Mouse (Mus musculus): Measurements from ENCODE around the gene Trib3. TPM values are rescaled to one million over a fixed set of nuclear protein-coding genes. Genes with fewer than 3 reads are reported as not detected.

Gene Trib3
- polyA plus RNA-seq (2014; fragmentation: Illumina TruSeq; extraction: RNeasy Lipid Tissue Mini Kit (QIAGEN cat#74804); ENCODE audit: low read depth, low replicate concordance) = 1.8 TPM

DNA sequence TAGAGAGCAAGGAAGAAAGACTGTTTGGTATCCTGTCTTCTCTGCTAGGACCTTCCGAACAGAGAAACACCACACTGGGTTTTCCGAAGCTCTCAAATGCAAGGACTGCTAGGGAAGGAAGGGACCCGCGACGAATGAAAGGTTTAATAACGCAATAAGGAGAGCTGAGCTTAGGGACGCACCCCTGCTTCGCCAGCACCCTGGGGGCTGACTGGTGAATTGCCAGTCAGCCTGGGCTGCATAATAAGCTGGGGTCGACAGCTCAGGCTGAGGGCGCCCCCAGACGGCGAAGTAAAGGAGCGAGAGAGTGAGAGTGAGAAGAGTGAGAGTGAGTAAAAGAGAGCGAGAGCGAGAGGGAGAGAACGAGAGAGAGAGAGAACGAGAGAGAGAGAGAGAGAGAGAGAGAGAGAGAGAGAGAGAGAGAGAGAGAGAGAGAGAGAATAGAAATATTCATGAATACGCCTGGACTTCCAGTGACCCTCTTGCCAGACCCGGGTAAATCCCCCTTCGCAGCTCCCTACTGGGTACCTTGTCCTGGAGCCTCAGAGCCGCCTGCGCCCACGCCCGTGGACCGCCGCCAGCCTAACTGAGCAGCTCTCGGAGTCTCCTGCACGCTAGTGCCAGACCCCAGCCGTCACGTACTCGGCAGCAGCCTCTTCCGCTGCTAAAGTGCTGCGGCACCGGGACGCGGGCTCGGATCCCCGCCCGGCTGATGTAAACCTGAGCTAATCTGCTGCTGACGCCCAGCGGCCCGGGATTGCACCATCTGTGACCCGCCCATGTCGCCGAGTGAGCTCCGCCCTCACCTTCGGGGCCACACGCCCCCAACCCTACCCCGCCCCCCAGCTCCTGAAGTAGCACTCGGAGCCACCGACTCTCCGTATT, at the start of gene Trib3:
Gene Trib3 (minus strand): TSS at position 704 of the 885 bp plus-strand sequence.

DNA sequence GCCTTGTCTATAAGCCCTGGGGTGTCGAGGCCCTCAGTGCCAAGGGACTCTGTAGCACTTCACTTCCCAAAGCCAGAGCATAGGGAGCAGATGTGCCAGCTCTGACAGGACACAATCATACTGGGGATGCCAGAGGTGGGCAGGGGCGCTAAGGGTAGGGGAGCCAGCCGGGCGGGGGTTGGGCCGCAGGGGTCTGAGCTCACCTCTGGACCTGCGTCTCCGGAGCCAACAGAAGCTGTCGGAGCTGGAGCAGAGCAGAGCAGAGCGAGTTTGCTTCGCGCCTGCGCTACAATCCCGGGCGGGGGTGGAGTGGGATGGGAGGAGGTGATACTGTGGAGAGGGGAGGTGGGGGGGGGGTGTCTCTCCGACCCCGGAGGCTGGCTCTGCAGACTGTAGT, 32.5 kb upstream of the Trib3 start, which contains the start of gene Nrsn2:
Gene Nrsn2 (minus strand): TSS at position 294 of the 397 bp plus-strand sequence.

DNA sequence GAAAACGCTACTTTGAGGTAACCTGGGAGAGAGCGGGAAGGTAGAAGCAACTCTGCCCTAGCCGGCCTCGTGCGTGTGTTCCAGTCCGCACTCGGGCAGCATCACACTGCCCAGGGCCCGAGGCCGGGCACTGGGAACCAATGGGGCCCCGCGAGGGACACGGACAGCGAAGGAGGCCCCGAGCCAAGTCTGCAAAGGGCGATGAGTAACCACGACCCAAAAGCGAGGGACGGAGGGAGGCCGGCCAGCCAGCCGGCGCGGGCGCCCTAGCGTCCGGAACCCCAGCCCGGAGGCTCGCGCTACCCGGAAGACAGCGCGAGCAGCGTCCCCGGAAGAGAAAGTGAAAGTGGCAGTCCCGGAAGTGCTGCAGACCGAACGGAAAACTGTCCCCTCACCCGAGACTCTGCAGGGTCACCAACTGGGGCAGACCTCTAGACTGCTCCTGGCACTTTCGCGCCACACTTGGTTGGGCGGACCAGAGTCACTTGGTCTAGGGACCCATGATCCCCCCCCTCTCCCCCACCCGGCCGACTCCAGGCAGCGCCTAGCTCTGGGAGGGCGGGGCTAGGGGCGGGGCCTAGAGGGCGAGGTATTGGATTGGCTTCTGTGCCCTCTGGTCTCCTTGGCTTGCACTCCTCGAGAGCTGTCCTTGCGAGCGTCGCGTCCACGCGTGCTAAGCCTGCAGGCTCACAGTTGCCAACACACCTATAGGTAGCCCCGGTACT, 11.6 kb downstream of the Trib3 start, which contains the start of gene Rbck1:
Gene Rbck1 (minus strand): TSS at position 553 of the 725 bp plus-strand sequence.

DNA sequence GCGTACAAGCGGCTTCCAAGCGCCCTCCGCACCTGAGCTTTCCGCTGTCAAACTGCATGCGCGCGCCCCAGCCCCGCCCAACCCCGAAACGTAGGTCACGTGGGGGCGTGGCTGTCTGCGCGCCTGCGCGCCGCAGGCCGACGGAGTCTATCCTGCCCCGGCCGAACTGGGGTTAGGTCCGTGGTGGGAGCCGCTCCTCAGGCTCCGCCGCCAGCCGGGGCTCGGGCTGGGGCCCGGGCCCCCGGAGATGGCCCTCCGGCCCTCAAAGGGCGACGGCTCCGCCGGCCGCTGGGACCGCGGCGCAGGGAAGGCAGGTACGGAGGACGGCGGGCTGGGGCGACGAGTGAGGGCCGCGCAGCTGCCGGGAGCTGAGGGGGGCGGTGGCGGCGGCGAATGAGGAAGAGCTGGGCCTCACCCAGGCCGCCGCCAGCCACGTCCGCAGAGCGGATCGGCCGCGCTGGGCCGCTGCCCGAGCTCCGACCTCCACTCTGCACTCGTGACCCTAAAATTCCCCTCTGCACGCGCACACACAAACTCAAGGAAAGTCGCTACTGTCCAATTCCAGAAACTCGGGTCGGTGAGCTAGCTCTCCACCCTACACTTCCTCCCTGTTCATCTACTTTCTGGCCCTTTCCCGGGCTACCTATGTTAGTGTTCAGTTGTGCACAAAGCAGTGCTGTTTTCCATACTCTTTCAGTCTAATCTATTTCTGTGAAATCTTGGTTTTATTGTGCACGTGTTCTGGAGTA, 49.9 kb downstream of the Trib3 start, which contains the start of gene Tbc1d20:
Gene Tbc1d20 (plus strand): TSS at position 102 of the 749 bp plus-strand sequence.

Other genes starting within 250 kb of the Trib3 start
- gene Srxn1, start 238.5 kb downstream of the Trib3 start, polyA plus RNA-seq (2014; fragmentation: Illumina TruSeq; extraction: RNeasy Lipid Tissue Mini Kit (QIAGEN cat#74804); ENCODE audit: low read depth, low replicate concordance) = 23.0 TPM
- 15.6 TPM for gene Tcf15, start 200.5 kb downstream of the Trib3 start, polyA plus RNA-seq (2014; fragmentation: Illumina TruSeq; extraction: RNeasy Lipid Tissue Mini Kit (QIAGEN cat#74804); ENCODE audit: low read depth, low replicate concordance)
- 89.3 TPM for gene Csnk2a1, start 117.2 kb downstream of the Trib3 start, polyA plus RNA-seq (2014; fragmentation: Illumina TruSeq; extraction: RNeasy Lipid Tissue Mini Kit (QIAGEN cat#74804); ENCODE audit: low read depth, low replicate concordance)
- 38.6 TPM for gene Tbc1d20, start 50.2 kb downstream of the Trib3 start, polyA plus RNA-seq (2014; fragmentation: Illumina TruSeq; extraction: RNeasy Lipid Tissue Mini Kit (QIAGEN cat#74804); ENCODE audit: low read depth, low replicate concordance)
- gene Rbck1, start 11.4 kb downstream of the Trib3 start, polyA plus RNA-seq (2014; fragmentation: Illumina TruSeq; extraction: RNeasy Lipid Tissue Mini Kit (QIAGEN cat#74804); ENCODE audit: low read depth, low replicate concordance) = 50.8 TPM
- not detected for gene Nrsn2, start 32.6 kb upstream of the Trib3 start, polyA plus RNA-seq (2014; fragmentation: Illumina TruSeq; extraction: RNeasy Lipid Tissue Mini Kit (QIAGEN cat#74804); ENCODE audit: low read depth, low replicate concordance)
- gene Sox12, start 54.0 kb upstream of the Trib3 start, polyA plus RNA-seq (2014; fragmentation: Illumina TruSeq; extraction: RNeasy Lipid Tissue Mini Kit (QIAGEN cat#74804); ENCODE audit: low read depth, low replicate concordance) = 5.4 TPM
- 4.6 TPM for gene Zcchc3, start 71.0 kb upstream of the Trib3 start, polyA plus RNA-seq (2014; fragmentation: Illumina TruSeq; extraction: RNeasy Lipid Tissue Mini Kit (QIAGEN cat#74804); ENCODE audit: low read depth, low replicate concordance)
- 4.6 TPM for gene 6820408C15Rik, start 71.6 kb upstream of the Trib3 start, polyA plus RNA-seq (2014; fragmentation: Illumina TruSeq; extraction: RNeasy Lipid Tissue Mini Kit (QIAGEN cat#74804); ENCODE audit: low read depth, low replicate concordance)
- gene Defb23, start 120.6 kb upstream of the Trib3 start, polyA plus RNA-seq (2014; fragmentation: Illumina TruSeq; extraction: RNeasy Lipid Tissue Mini Kit (QIAGEN cat#74804); ENCODE audit: low read depth, low replicate concordance) = not detected
- not detected for gene Defb20, start 133.0 kb upstream of the Trib3 start, polyA plus RNA-seq (2014; fragmentation: Illumina TruSeq; extraction: RNeasy Lipid Tissue Mini Kit (QIAGEN cat#74804); ENCODE audit: low read depth, low replicate concordance)
- not detected for gene Defb22, start 146.1 kb upstream of the Trib3 start, polyA plus RNA-seq (2014; fragmentation: Illumina TruSeq; extraction: RNeasy Lipid Tissue Mini Kit (QIAGEN cat#74804); ENCODE audit: low read depth, low replicate concordance)
- gene Defb26, start 167.7 kb upstream of the Trib3 start, polyA plus RNA-seq (2014; fragmentation: Illumina TruSeq; extraction: RNeasy Lipid Tissue Mini Kit (QIAGEN cat#74804); ENCODE audit: low read depth, low replicate concordance) = not detected
- not detected for gene Defb28, start 174.2 kb upstream of the Trib3 start, polyA plus RNA-seq (2014; fragmentation: Illumina TruSeq; extraction: RNeasy Lipid Tissue Mini Kit (QIAGEN cat#74804); ENCODE audit: low read depth, low replicate concordance)
- gene Defb29, start 196.1 kb upstream of the Trib3 start, polyA plus RNA-seq (2014; fragmentation: Illumina TruSeq; extraction: RNeasy Lipid Tissue Mini Kit (QIAGEN cat#74804); ENCODE audit: low read depth, low replicate concordance) = not detected
- gene Gm17416, start 225.3 kb upstream of the Trib3 start, polyA plus RNA-seq (2014; fragmentation: Illumina TruSeq; extraction: RNeasy Lipid Tissue Mini Kit (QIAGEN cat#74804); ENCODE audit: low read depth, low replicate concordance) = not detected
- not detected for gene Defb21, start 228.7 kb upstream of the Trib3 start, polyA plus RNA-seq (2014; fragmentation: Illumina TruSeq; extraction: RNeasy Lipid Tissue Mini Kit (QIAGEN cat#74804); ENCODE audit: low read depth, low replicate concordance)
- not detected for gene Defb19, start 236.3 kb upstream of the Trib3 start, polyA plus RNA-seq (2014; fragmentation: Illumina TruSeq; extraction: RNeasy Lipid Tissue Mini Kit (QIAGEN cat#74804); ENCODE audit: low read depth, low replicate concordance)